Mouse (Mus musculus): ENCODE data around the gene Olfr671. TPM values are rescaled to one million over a fixed set of nuclear protein-coding genes. Genes with fewer than 3 reads are reported as not detected.
"Not testable (repeated sequence)": the region's sequence is repeated elsewhere in the genome, so short reads cannot be mapped to it uniquely, and the experiment has no call there.

Gene Olfr671
- not detected for total RNA-seq (2021)
- long read RNA-seq, experiment 1 = 0 reads
- long read RNA-seq, experiment 2 = 0 reads

DNA sequence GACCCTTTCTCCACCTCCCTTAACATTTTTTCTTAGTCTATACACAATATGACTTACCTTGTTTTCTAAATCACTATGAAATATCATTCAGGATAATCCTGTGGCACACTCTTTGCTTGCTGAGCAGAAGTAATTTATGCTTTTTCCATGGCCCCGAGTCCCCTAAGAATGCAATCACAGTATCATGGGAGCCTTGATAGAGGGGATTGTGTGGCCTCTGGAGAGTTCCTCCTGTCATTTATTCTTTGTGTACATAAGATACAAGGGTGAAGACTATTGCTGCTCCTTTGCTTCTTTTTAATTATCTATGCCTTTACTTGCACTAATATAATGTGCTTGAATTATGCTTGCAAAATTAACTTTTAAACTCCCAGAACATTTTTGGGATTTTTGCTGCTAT, at the start of gene Olfr671:
Gene Olfr671 (minus strand): TSS at position 101 of the 400 bp plus-strand sequence.
- DNase-seq = no peak

- DNase-seq = no peak
These were observed 49.4 kb upstream of the Olfr671 start, which contains the start of gene Olfr675 for GRCm38 (mm10) chr7:105028360-105028759. Gene Olfr675 (minus strand): TSS chr7:105028460.

- no peak for DNase-seq
These were observed 43.6 kb upstream of the Olfr671 start for GRCm38 (mm10) chr7:105022530-105022929.

- DNase-seq = no peak
These were observed 23.0 kb upstream of the Olfr671 start, which contains the start of gene Olfr672 for GRCm38 (mm10) chr7:105001929-105002328. Gene Olfr672 (minus strand): TSS chr7:105002029.

GRCm38 (mm10) chr7:104972507-104972906, 6.4 kb downstream of the Olfr671 start:
- DNase-seq = not testable (repeated sequence)

DNA sequence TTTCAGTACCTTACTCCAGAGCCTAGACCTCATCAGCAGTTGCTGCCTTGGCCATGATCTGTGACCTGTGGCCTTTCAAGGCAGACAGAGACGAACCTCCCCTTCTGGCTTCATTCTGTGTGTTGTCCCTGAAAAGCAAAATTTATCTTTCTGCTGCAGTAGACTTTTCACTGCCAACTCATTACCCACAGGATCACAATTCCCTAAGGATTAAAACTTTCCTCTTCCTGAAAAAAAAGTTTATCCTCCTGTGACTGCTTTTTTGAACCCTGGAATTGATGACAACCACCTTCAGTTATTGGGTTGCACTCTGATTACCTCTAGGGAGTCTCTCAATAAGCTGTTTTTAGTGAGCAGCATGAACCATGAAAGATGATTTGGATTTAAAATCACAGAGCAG, 16.4 kb downstream of the Olfr671 start, which contains the start of gene Olfr670:
Gene Olfr670 (minus strand): TSS at position 101 of the 400 bp plus-strand sequence.
- no peak for DNase-seq

DNA sequence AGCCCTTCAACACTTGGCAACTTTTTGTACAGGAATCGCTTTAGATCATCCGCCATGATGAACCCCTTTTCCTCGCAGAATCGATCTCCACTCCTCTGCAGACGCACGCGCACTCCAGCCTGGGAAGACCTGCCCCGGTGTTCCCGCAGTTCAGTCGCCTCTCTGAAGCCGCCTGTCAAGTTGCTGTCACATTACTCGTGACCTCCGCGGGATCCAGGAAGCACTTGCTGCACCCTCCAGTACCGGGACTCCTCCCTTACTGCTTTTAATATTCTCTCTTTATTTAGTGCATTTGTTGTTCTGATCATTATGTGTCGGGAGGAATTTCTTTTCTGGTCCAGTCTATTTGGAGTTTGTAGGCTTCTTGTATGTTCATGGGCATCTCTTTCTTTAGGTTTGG, 28.7 kb downstream of the Olfr671 start:
- not testable (repeated sequence) for DNase-seq

GRCm38 (mm10) chr7:104933940-104934339, 45.0 kb downstream of the Olfr671 start, which contains the start of gene Olfr669:
Gene Olfr669 (plus strand): TSS chr7:104934240.
- DNase-seq = no peak

- no peak for DNase-seq
These were observed 51.0 kb downstream of the Olfr671 start, which contains the start of gene Olfr668 for GRCm38 (mm10) chr7:104927957-104928356. Gene Olfr668 (minus strand): TSS chr7:104928057.

Other genes starting within 250 kb of the Olfr671 start
- not detected for gene Usp17le, start 201.7 kb downstream of the Olfr671 start, total RNA-seq (2021)
- gene Usp17lb, start 136.5 kb downstream of the Olfr671 start, total RNA-seq (2021) = not detected
- not detected for gene Usp17la, start 122.1 kb downstream of the Olfr671 start, total RNA-seq (2021)
- not detected for gene Olfr665, start 101.1 kb downstream of the Olfr671 start, total RNA-seq (2021)
- not detected for gene Olfr666, start 83.2 kb downstream of the Olfr671 start, total RNA-seq (2021)
- gene Olfr667, start 57.6 kb downstream of the Olfr671 start, total RNA-seq (2021) = not detected
- not detected for gene Olfr668, start 51.1 kb downstream of the Olfr671 start, total RNA-seq (2021)
- not detected for gene Olfr669, start 44.9 kb downstream of the Olfr671 start, total RNA-seq (2021)
- not detected for gene Olfr670, start 16.5 kb downstream of the Olfr671 start, total RNA-seq (2021)
- not detected for gene Olfr672, start 22.9 kb upstream of the Olfr671 start, total RNA-seq (2021)
- not detected for gene Olfr675, start 49.3 kb upstream of the Olfr671 start, total RNA-seq (2021)
- not detected for gene Olfr676, start 53.6 kb upstream of the Olfr671 start, total RNA-seq (2021)
- gene Olfr677, start 72.2 kb upstream of the Olfr671 start, total RNA-seq (2021) = not detected
- gene Olfr678, start 85.3 kb upstream of the Olfr671 start, total RNA-seq (2021) = not detected
- gene Olfr679, start 102.1 kb upstream of the Olfr671 start, total RNA-seq (2021) = not detected
- gene Olfr680-ps1, start 113.7 kb upstream of the Olfr671 start, total RNA-seq (2021) = not detected
- not detected for gene Olfr681, start 137.7 kb upstream of the Olfr671 start, total RNA-seq (2021)
- gene Olfr683, start 167.9 kb upstream of the Olfr671 start, total RNA-seq (2021) = not detected
- gene Olfr684, start 184.5 kb upstream of the Olfr671 start, total RNA-seq (2021) = not detected
- not detected for gene Olfr685, start 206.9 kb upstream of the Olfr671 start, total RNA-seq (2021)
- gene Olfr686, start 228.4 kb upstream of the Olfr671 start, total RNA-seq (2021) = not detected